Mouse (Mus musculus): ENCODE measurements around the gene Gch1.

Gch1 gene

DNA sequence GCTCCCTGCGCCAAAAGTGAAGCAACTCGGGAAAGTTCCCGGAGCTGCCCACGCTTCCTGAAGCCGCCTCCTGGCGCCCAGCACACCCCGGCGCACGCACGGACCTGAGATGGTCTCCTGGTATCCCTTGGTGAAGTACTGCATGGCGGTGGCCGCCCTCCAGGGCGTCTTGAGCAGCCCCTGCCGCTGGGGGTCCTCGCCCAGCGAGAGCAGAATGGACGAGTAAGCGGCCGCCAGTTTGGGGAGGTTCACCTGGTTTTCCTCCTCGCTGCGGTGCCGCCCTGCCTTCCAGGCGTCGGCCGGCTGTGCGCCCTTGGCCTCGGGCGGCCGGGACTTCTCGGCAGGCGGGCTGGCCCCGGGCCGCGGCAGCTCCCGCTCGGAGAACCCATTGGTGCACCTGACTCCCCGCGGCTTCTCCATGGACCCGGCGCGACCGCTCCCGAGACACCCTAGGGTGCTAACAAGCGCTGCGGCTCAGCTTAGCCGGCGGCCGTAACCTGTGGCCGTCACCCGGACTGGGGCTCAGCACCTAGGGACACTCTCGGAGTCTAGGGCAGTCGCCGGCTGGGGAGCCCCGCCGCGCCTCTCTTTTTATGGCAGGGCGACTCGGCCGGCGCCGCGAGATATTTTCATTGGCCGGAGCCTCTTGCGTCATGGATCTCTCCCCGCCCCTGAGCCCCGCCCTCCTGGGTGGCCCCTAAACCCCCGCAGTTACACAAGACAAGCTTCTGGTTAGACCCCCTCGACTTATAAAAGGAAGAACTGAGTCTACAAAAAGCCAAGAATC lies at the start of gene Gch1:
Gch1 (minus strand) TSS at position 566 of the 787 bp plus-strand sequence.
- peak; percentile 72 for DNase-seq (ENCODE audit: extremely low read depth, insufficient read length, low spot score)

GRCm38 (mm10) chr14:47237286-47237685 lies 48.1 kb upstream of the Gch1 start:
- DNase-seq (ENCODE audit: extremely low read depth, insufficient read length, low spot score), result no peak

GRCm38 (mm10) chr14:47236491-47236890 lies 47.3 kb upstream of the Gch1 start:
- no peak for DNase-seq (ENCODE audit: extremely low read depth, insufficient read length, low spot score)

DNA sequence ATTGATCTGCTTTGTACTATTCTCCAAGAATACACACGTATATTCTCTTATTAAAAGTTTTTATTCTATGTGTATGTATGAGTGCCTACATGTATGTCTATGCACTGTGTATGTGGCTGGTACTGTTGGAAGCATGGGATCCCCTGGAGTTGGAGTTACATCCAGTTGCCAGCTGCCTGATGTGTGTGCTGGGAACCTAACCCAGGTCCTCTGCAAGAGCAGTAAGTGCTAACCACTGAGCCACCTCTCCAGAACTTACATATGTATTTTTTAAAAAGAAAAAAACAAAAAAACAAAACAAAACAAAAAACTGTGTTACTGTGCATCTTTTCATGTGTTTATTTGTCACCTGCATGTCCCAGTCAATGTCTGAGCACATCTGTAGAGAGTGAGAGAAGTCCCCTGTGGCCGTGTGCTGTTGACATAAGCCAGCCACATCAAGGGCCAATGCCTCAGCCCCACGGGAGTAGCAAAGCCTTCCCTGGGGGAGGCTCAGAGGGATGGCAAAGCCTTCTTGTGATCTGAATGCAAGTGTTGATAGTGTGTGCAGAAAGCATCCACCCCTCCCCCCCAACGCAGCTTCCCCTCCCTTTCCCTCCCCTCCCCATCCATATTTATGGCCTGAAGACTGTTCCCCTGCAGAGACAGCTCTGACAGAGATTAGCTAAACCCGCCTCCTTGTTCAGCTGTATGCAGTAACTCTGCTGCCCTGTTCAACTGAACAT lies 45.5 kb upstream of the Gch1 start:
- no peak for DNase-seq (ENCODE audit: extremely low read depth, insufficient read length, low spot score)

- no peak for DNase-seq (ENCODE audit: extremely low read depth, insufficient read length, low spot score)
Observed at GRCm38 (mm10) chr14:47234032-47234431, 44.8 kb upstream of the Gch1 start.

DNA sequence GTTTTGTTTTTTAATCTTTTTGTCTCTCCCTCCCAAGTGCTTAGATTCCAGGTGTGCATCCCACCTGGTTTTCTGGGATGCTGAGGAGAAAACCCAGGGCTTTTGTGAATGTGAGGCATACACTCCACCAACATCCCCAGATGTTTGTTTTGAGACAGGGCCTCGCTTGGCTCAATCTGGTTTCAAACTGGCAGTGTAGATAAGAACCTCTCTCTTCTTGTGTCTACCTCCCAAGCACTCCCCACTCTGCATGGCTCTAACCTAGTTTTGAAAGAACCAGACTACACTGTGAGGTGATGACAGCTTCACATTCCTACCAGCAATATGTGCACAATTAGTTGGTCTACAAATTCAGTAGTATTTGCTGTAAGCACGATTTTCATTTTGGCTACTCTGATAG lies 44.4 kb upstream of the Gch1 start:
- no peak for DNase-seq (ENCODE audit: extremely low read depth, insufficient read length, low spot score)

- DNase-seq (ENCODE audit: extremely low read depth, insufficient read length, low spot score), result no peak
Observed at GRCm38 (mm10) chr14:47229796-47230376, 40.7 kb upstream of the Gch1 start.

GRCm38 (mm10) chr14:47225931-47226330 lies 36.7 kb upstream of the Gch1 start:
- DNase-seq (ENCODE audit: extremely low read depth, insufficient read length, low spot score), result no peak

DNA sequence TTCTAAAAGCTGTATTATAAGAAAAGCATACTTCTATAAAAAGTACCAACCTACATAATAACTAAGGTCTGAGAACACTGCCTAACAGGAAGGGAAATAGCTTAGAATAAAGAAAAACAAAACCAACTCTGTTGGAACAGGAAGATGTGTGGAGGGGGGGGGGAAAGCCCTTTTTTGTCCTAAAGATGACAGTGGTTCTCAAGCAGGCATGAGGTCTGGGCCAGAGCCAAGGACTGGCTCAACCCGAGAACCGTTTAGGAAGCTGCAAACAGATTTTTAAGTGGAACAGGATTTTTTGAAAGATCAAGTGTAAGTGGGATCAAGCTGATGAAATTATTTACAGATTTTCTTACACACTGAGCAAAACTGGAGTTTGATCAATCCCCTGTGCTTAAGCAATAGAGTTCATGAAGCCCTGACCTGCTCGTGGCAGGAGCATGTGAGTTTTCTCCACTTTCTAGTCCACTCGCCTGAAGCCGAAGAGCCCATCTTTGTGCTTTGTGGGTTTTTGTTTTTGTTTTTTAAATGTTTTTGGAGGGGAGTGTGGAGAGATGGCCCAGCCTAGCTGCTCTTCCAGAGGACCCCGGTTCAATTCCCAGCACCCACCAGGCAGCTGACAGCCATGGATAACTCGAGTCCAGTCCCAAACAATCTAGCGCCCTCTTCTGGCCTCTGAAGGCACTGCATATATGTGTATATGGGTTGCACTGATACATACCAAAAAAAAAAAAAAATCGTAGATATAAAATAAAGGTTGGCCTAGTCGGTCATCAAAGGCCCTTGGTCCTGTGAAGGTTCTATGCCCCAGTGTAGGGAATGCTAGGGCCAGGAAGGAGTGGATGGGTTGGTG lies 35.5 kb upstream of the Gch1 start:
- DNase-seq (ENCODE audit: extremely low read depth, insufficient read length, low spot score), result no peak

GRCm38 (mm10) chr14:47222631-47223450 lies 33.6 kb upstream of the Gch1 start:
- no peak for DNase-seq (ENCODE audit: extremely low read depth, insufficient read length, low spot score)

DNA sequence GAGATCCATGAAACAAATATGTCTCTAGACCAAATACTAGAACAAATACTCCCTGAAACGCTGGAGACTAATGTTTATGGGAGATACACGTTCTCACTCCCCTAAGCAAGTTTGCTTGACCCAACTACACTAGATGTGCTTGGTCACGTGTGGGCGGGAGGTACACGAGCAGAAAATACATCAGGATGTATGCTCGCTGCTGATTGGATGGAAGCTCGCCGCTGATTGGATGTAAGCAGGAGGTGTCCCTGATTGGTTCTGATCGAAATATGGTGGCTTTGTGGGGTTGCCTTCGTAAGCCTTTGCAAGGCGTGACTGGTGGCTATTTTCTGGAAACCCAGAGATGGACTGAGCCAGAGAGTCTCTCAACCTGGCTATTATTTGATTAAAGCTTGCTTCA lies 32.4 kb upstream of the Gch1 start:
- DNase-seq (ENCODE audit: extremely low read depth, insufficient read length, low spot score), result no peak

DNA sequence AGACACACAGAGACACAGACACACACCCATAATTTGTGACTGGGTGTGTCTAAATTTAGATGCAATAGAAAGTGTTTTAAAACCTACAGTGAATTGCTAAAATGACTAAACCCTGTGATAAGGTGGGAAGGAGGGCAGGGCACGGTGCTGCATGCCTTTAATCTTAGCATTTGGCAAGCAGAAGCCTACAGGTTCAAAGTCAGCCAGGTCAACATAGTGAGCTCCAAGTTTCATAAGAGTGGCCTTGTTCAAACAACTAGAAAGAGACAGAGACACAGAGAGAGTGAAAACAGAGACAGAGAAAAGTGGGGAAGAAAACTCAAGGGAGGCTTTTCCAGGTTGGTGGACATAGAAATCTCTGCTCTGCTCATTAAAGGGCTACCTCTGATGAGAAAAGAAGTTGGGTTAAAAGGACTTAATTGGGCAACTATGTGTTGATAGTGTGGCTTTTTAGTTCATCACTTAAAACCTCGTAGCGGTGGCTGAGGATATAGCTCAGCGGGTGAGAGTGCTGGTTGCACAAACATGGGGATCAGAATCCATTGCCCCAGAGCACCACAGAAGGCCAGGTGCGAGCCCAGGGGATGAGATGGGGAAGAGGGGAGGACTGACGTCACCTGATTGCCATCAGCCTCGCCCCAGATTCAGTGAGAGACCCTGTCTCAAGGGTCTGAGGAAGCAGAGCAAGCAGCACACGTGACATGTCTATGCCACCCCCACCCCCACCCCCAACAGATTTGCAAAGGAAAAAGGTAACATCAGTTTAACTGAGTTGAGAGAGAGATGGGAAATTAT lies 31.2 kb upstream of the Gch1 start:
- DNase-seq (ENCODE audit: extremely low read depth, insufficient read length, low spot score), result no peak

DNA sequence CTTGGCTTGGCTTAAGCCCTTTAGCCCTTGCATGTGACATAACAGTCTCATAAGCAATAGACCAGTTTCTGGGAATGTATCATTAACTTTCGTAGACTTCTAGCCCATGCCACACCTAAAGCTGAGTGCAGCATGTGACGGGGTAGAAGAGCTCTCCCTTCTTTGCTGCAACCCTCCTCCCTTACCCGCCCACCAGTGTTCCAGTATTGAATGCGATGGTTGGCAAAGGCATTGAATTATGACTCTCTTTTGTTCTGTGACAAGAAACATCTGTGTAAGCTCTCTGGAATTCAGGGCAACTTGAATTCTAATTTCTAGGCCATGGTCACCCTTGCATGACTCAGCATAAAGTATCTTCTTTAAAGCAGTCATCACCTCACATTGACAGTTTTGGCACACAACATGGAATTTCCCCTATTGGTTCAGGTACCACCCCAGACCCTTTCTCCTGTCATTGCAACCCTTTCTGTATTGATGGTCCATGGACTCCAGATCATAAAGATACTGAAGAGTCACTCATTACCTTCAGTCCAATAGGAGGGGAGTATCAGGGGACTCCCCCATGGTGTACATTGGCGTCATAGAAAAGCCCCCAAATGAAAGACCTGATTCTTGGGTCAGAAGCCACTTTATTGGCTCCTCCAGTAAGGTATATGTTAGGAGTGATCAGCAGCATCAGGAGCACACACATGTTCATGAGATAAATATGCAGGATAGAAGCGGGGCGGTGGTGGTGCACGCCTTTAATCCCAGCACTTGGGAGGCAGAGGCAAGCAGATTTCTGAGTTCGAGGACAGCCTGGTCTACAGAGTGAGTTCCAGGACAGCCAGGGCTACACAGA lies 29.8 kb upstream of the Gch1 start:
- DNase-seq (ENCODE audit: extremely low read depth, insufficient read length, low spot score), result no peak

DNA sequence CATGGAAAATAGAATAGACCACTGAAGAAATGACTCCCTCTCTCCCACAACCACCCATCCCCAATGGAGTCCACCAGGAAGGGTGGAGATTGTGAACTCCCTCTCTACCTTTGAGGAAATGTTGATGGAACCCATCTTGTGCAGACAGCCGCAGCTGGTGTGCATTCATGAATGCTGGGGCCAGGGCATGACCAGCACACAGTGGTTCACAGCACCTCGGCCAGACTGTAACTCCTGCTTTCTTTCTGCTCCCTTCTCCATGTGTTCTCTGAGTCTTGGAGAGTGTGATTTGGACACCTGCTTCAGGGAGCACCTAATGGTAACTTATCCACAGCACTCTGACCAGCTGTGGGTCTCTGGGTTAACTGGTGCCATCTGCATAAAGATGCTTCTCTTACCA lies 27.3 kb upstream of the Gch1 start:
- no peak for DNase-seq (ENCODE audit: extremely low read depth, insufficient read length, low spot score)

GRCm38 (mm10) chr14:47214367-47214766 lies 25.2 kb upstream of the Gch1 start:
- DNase-seq (ENCODE audit: extremely low read depth, insufficient read length, low spot score), result no peak

DNA sequence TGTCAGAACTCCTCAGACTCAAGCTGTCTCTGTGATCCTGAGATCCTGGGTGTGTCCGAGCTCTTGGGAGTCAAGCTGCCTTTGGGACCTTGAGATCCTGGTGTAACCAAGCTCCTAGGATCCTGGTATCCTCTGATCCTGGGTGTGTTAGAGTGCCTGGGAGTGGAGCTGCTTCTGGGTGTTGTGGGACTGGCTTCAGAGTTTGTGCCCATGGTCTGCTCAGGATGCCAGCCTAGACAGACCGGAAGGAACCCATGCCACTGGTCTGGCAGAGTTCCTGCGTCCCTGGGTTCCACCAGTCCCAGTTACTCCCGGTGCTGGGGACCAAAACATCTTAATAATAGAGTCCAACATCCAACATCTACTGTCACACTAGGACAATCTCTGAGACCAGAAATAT lies 24.1 kb upstream of the Gch1 start:
- DNase-seq (ENCODE audit: extremely low read depth, insufficient read length, low spot score), result no peak

GRCm38 (mm10) chr14:47209669-47210164 lies 20.5 kb upstream of the Gch1 start:
- no peak for DNase-seq (ENCODE audit: extremely low read depth, insufficient read length, low spot score)

All from 3134 (cell line).